Mouse (Mus musculus): ENCODE measurements around the gene Ddx1.

- no peak for TF ChIP-seq EP300 (IDR thresholded peaks at IDR 0.05; ENCODE audit: insufficient read depth, low read depth, low read length)
- TF ChIP-seq CTCF (IDR thresholded peaks at IDR 0.05) = no peak
These were observed 68.2 kb downstream of the Ddx1 start for GRCm38 (mm10) chr12:13180715-13181335.
